Mouse (Mus musculus) ES-E14 (cell line): ENCODE data around the gene Klk9. TPM values are rescaled to one million over a fixed set of nuclear protein-coding genes. Genes with fewer than 3 reads are reported as not detected.

Experiments
- DNase-seq: peaks from one replicate; pipeline ENCODE4 v3.0.0-alpha.2; 2013; ENCODE audit warnings: low read depth, low spot score
- H3K27ac ChIP-seq: 2 replicates; pipeline ENCODE4 v1.5.1; 2012; ENCODE audit warnings: low read depth, mild to moderate bottlenecking, low read length, moderate library complexity, mixed read lengths; ENCODE audit not compliant: poor library complexity, insufficient read depth, severe bottlenecking
- H3K36me3 ChIP-seq: 2 replicates; pipeline ENCODE4 v1.6.1; 2012; ENCODE audit warnings: mild to moderate bottlenecking, low read length, moderate library complexity, mixed read lengths; ENCODE audit not compliant: control insufficient read depth, poor library complexity, insufficient read depth, severe bottlenecking
- H3K4me1 ChIP-seq, 2 experiments: fragments of 150-350 bp in 1 of 2; sonication (generic) in 1 of 2; 2 replicates each; pipeline ENCODE4 v1.6.1; 2012; ENCODE audit warnings: low read length in 2 of 2, mild to moderate bottlenecking in 1 of 2, mixed read lengths in 1 of 2; ENCODE audit not compliant: control insufficient read depth in 2 of 2, insufficient read depth in 2 of 2, poor library complexity in 1 of 2
- H3K4me3 ChIP-seq, 2 experiments: fragments of 150-350 bp in 1 of 2; sonication (generic) in 1 of 2; 2 replicates each; pipeline ENCODE4 v1.5.1; 2012; ENCODE audit warnings: low read length in 2 of 2, low read depth in 1 of 2, mild to moderate bottlenecking in 1 of 2, mixed read lengths in 1 of 2; ENCODE audit not compliant: insufficient read depth in 1 of 2, poor library complexity in 1 of 2, severe bottlenecking in 1 of 2
- H3K9ac ChIP-seq: 2 replicates; pipeline ENCODE4 v1.6.1; 2012; ENCODE audit warnings: low read depth, mild to moderate bottlenecking, low read length, mixed read lengths; ENCODE audit not compliant: poor library complexity, insufficient read depth, severe bottlenecking
- H3K9me3 ChIP-seq: fragments of 150-350 bp; sonication (generic); 2 replicates; pipeline ENCODE4 v1.6.1; 2012; ENCODE audit warnings: low read depth, mild to moderate bottlenecking, low read length; ENCODE audit not compliant: control insufficient read depth, insufficient read depth
- CHD2 ChIP-seq: IDR thresholded peaks from 2 replicates; pipeline ENCODE4 v1.6.1; 2014; ENCODE audit warnings: mild to moderate bottlenecking, low read depth, low read length, inconsistent platforms
- HCFC1 ChIP-seq: IDR thresholded peaks from 2 replicates; pipeline ENCODE4 v1.6.1; 2012; ENCODE audit warnings: low read length, inconsistent platforms, borderline replicate concordance; ENCODE audit not compliant: insufficient read depth
- MAFK ChIP-seq: IDR thresholded peaks from 2 replicates; pipeline ENCODE4 v1.6.1; 2014; ENCODE audit warnings: mild to moderate bottlenecking, low read depth, low read length, inconsistent platforms; ENCODE audit not compliant: insufficient read depth
- ZC3H11A ChIP-seq: IDR thresholded peaks from 2 replicates; pipeline ENCODE4 v1.6.1; 2012; ENCODE audit warnings: low read depth, mild to moderate bottlenecking, inconsistent platforms, low read length, borderline replicate concordance
- ZNF384 ChIP-seq: IDR thresholded peaks from 2 replicates; pipeline ENCODE4 v1.6.1; 2012; ENCODE audit warnings: low read depth, low read length, inconsistent platforms
- in situ Hi-C, 2 experiments: fragments of 600-800 bp; cut with MboI; formaldehyde crosslinking; loops; one replicate each; pipeline ENCODE4 v1.15.1; 2025; ENCODE audit warnings: low sequenced_read_pairs in 2 of 2, inconsistent platforms in 1 of 2; ENCODE audit not compliant: unreplicated experiment in 2 of 2
- total RNA-seq: library from RNA; depleted of rRNA; stranded (reverse); fragments of 300-350 nt; gene quantifications from 2 replicates; pipeline ENCODE4 v1.2.3, GENCODE M21; 2012

Klk9 gene
- total RNA-seq, 1 experiment = 0.13 TPM

DNA sequence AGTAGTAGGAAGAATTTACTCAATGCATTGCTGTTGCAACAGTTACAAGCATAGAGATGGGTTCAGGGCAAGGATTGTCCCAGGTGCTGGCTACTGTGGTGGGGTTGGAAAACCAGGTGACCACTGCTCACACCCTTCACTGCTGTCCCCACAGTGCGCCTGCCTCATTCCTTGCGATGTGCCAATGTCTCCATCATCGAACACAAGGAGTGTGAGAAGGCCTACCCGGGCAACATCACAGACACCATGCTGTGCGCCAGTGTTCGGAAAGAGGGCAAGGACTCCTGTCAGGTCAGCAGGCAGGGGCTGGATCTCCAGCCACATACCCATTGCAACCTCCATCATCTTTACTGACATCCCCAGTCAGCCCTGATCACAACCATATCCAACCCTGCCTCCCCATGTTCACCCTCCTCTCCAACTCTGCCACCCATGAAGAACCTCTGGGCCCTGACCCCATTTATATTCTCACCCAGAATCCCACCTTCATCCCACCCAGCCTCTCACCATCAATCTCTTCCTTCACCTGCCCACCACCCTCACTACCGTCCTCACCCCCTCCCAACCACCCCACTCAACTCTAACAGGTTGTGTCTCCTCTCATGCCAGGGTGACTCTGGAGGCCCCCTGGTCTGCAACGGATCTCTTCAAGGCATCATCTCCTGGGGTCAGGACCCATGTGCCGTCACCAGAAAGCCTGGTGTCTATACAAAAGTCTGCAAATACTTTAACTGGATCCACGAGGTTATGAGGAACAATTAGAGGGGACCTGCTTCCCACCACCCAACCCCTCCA lies 13.3 kb upstream of the Klk9 start:
- no peaks in the 10 kb centered on the region for H3K9me3 ChIP-seq
- no peak overlapping the region for H3K4me3 ChIP-seq
- in situ Hi-C loops = no loop called here
- H3K9ac ChIP-seq = no peak overlapping the region
- H3K4me1 ChIP-seq = peaks cover 0 to 39% of the 10 kb centered on the region in 2 experiments
- H3K27ac ChIP-seq = no peak overlapping the region
- no peaks in the 10 kb centered on the region for H3K36me3 ChIP-seq
- no peak for DNase-seq
- TF ChIP-seq ZNF384 = no peak
- TF ChIP-seq MAFK = no peak
- TF ChIP-seq ZC3H11A = no peak
- no peak for TF ChIP-seq CHD2
- no peak for TF ChIP-seq HCFC1

- TF ChIP-seq ZC3H11A = no peak
- TF ChIP-seq MAFK = no peak
- TF ChIP-seq CHD2 = no peak
- TF ChIP-seq ZNF384 = no peak
- no peak for TF ChIP-seq HCFC1
- in situ Hi-C loops = no loop called here
- H3K4me1 ChIP-seq = peaks cover 0 to 30% of the 10 kb centered on the region in 2 experiments; a peak in 3 of 4 replicates
- H3K4me3 ChIP-seq = no peak overlapping the region
- no peaks in the 10 kb centered on the region for H3K36me3 ChIP-seq
- H3K27ac ChIP-seq = no peak overlapping the region
- no peaks in the 10 kb centered on the region for H3K9me3 ChIP-seq
- no peak overlapping the region for H3K9ac ChIP-seq
- DNase-seq = no peak
Measured at GRCm38 (mm10) chr7:43780241-43780640, 11.4 kb upstream of the Klk9 start.

DNA sequence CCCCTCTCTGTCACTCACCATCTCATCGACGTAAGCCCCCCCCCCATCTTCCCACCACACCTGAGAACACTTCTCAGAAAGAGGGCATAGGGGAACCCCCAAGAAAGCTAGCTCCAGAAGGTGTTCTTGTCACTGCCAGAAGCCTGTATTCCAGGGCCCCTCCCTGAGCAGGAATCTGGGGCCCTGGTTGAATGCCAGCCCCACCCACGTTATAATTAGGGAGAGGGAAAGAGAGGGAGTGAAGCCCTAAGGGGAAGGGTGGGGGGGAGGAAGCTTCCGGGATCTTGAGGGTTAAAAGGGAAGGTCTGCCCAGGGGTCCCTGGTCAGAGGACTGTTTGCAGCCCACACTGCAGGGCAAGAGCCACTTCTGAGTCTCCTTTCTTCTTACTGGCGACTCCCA lies 10.9 kb upstream of the Klk9 start, which contains the start of gene Klk10:
Klk10 (plus strand) TSS at position 290 of the 400 bp plus-strand sequence.
- Histone ChIP-seq H3K4me3 (no peak within 1 kb of the TSS; a peak in 1 of 4 replicates), H3K9ac (no peak within 1 kb of the TSS; the same call in 1 of the 2 replicates), H3K27ac (no peak within 1 kb of the TSS), H3K36me3 (no peaks in the 10 kb centered on the region), H3K9me3 (no peaks in the 10 kb centered on the region), H3K4me1 (peaks cover 0 to 26% of the 10 kb centered on the region in 2 experiments; a peak in 3 of 4 replicates)
- DNase-seq = no peak
- no peak for TF ChIP-seq MAFK
- TF ChIP-seq HCFC1 = no peak
- TF ChIP-seq ZNF384 = no peak
- no peak for TF ChIP-seq CHD2
- TF ChIP-seq ZC3H11A = no peak
- in situ Hi-C loops = no loop called here

GRCm38 (mm10) chr7:43781541-43781940 lies 10.2 kb upstream of the Klk9 start:
- in situ Hi-C loops = no loop called here
- no peak for TF ChIP-seq MAFK
- no peak for TF ChIP-seq CHD2
- no peak for TF ChIP-seq ZNF384
- TF ChIP-seq ZC3H11A = no peak
- no peak for TF ChIP-seq HCFC1
- no peak overlapping the region; the same call in 1 of the 2 replicates for H3K9ac ChIP-seq
- no peaks in the 10 kb centered on the region for H3K36me3 ChIP-seq
- no peak overlapping the region; a peak in 1 of 4 replicates for H3K4me3 ChIP-seq
- H3K4me1 ChIP-seq = peaks cover 0 to 21% of the 10 kb centered on the region in 2 experiments; a peak in 3 of 4 replicates
- no peak overlapping the region for H3K27ac ChIP-seq
- DNase-seq = no peak
- H3K9me3 ChIP-seq = no peaks in the 10 kb centered on the region
